Mouse (Mus musculus) stomach, postnatal 0 days (tissue): ENCODE data around the gene Gins1.

Experiments used
- CTCF ChIP-seq: IDR thresholded peaks from 2 replicates; pipeline ENCODE4 v1.5.1; 2016; ENCODE audit warnings: antibody characterized with exemption, low read depth, mild to moderate bottlenecking, moderate library complexity
- EP300 ChIP-seq: optimal IDR thresholded peaks from 2 replicates; pipeline ENCODE3; 2016; ENCODE audit warnings: antibody characterized with exemption

GRCm38 (mm10) chr2:150955859-150956258, 50.7 kb downstream of the Gins1 start:
- TF ChIP-seq CTCF (no peak), EP300 (no peak)
